Mouse (Mus musculus): ENCODE data around the gene Cntnap2.

GRCm38 (mm10) chr6:45871409-45871992 lies 812.3 kb downstream of the Cntnap2 start:
- TF ChIP-seq CTCF (conservative IDR thresholded peaks at IDR 0.05 in 1 of 2, IDR thresholded peaks at IDR 0.05 in 1 of 2; ENCODE audit: low read depth in 2 of 2, low read length in 2 of 2) (no peak), MAFK (IDR thresholded peaks at IDR 0.05; ENCODE audit: insufficient replicate concordance, low read length) (no peak), MAZ (IDR thresholded peaks at IDR 0.05; ENCODE audit: low read depth, low read length) (no peak), ZKSCAN1 (IDR thresholded peaks at IDR 0.05; ENCODE audit: borderline replicate concordance, low read depth, low read length) (no peak)
